Mouse (Mus musculus): ENCODE measurements around the gene Elobl. TPM values are rescaled to one million over a fixed set of nuclear protein-coding genes. Genes with fewer than 3 reads are reported as not detected.

Gene Elobl
- polyA plus RNA-seq (2016; fragmentation: Nextera tagmentation; extraction: Ambion mirVana): not detected in 2 replicates

DNA sequence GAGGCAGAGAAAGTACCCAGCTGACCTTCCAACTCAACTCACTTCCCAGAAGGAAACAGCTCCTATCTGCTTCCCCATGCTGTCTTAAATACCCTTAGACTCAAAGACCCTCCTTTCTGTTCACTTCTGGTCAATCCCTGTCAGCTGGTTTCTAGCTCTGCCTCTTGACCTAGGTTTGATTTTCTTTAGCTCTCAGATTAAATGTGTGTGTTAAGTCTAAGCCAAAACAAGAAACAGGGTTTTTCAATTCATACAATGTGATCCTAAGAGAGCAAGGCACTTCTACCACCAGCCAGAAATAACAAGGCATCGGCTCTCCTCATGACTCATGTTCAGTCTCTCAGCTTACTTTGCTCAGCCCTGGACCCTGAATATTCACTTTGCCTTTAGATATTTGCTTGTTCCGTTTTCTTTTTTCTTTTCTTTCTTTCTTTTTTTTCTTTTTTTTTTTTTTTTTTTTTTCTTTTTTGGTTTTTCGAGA lies at the start of gene Elobl:
Elobl (minus strand) TSS at position 51 of the 481 bp plus-strand sequence.
- no peaks in the 10 kb centered on the region for H3K27me3 ChIP-seq (ENCODE audit: low read depth, poor library complexity, severe bottlenecking)
- WGBS: 97% methylated on average over 2 of the region's 3 CpGs
- H3K36me3 ChIP-seq: no peaks in the 10 kb centered on the region
- no peak within 1 kb of the TSS for H3K27ac ChIP-seq (replicated peaks)
- H3K4me1 ChIP-seq: no peaks in the 10 kb centered on the region
- H3K4me3 ChIP-seq: no peak within 1 kb of the TSS
- DNase-seq (ENCODE audit: low spot score): no peak
- no peaks in the 10 kb centered on the region for H3K9me3 ChIP-seq (replicated peaks)

DNA sequence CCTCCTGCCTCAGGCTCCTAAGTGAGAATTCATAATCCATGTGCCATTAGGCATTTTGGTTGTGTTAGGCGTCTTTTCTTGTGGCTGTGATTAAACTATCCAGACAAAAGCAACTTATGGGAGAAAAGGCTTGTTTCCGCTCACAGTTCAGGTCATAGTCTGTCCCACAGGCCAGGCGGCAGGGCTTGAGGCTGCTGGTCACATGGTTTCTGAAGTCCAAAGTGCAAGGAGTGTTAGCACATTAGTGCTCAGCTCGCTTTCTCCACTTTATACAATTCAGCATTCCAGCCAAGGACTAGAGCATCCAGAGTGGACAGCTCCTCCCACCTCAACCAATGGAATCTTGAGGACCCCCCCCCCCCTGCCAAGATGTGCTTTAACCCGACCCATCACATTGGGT lies 45.5 kb upstream of the Elobl start:
- no peak for DNase-seq (ENCODE audit: low spot score)
- no peaks in the 10 kb centered on the region for H3K36me3 ChIP-seq
- 87% methylated on average over 5 of the region's 5 CpGs for WGBS
- H3K4me3 ChIP-seq: no peak overlapping the region
- no peaks in the 10 kb centered on the region for H3K9me3 ChIP-seq (replicated peaks)
- no peak overlapping the region for H3K27ac ChIP-seq (replicated peaks)
- no peaks in the 10 kb centered on the region for H3K4me1 ChIP-seq
- H3K27me3 ChIP-seq (ENCODE audit: low read depth, poor library complexity, severe bottlenecking): no peaks in the 10 kb centered on the region

DNA sequence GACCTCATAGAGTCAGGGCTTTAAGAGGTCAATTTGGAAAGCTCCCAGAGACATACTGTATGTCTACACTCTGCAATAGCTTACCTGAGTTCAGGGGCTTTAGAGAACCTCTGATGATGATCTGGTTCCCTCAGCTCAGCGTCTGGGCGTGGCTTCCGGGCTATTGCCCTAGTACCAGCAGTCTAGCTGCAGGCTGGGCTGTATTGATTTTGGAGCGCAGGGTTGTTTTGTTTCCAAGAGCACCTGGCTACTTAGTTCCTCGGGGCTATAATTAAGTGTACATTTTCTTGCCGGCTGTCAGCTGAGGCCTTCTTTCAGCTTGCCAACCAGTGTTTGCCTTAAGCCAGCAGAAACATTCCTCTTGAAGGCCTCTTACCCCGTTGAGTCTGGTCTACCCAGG lies 42.8 kb upstream of the Elobl start:
- no peaks in the 10 kb centered on the region for H3K4me1 ChIP-seq
- no peaks in the 10 kb centered on the region for H3K27me3 ChIP-seq (ENCODE audit: low read depth, poor library complexity, severe bottlenecking)
- H3K36me3 ChIP-seq: no peaks in the 10 kb centered on the region
- no peak overlapping the region for H3K4me3 ChIP-seq
- 84% methylated on average over 7 of the region's 7 CpGs for WGBS
- no peaks in the 10 kb centered on the region for H3K9me3 ChIP-seq (replicated peaks)
- DNase-seq (ENCODE audit: low spot score): no peak
- H3K27ac ChIP-seq (replicated peaks): no peak overlapping the region

DNA sequence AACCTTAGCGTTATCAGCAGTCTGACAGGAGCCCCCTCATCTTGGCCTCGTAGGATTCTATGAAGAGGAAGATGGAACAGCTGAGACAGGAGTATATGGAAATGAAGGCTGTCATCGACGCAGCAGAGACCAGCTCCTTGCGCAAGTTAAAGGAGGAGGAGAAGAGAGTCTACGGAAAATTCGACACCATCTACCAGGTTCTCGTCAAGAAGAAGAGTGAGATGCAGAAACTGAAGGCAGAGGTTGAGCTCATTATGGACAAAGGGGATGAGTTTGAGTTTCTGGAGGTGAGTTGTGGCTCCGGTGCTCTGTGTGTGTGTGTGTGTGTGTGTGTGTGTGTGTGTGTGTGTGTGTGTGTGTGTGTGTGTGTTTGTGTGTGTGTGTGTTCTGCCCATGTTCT lies 42.3 kb upstream of the Elobl start:
- DNase-seq (ENCODE audit: low spot score): no peak
- no peak overlapping the region for H3K27ac ChIP-seq (replicated peaks)
- WGBS: 93% methylated on average over 9 of the region's 9 CpGs
- no peaks in the 10 kb centered on the region for H3K4me1 ChIP-seq
- no peaks in the 10 kb centered on the region for H3K36me3 ChIP-seq
- H3K4me3 ChIP-seq: no peak overlapping the region
- H3K27me3 ChIP-seq (ENCODE audit: low read depth, poor library complexity, severe bottlenecking): no peaks in the 10 kb centered on the region
- H3K9me3 ChIP-seq (replicated peaks): no peaks in the 10 kb centered on the region

DNA sequence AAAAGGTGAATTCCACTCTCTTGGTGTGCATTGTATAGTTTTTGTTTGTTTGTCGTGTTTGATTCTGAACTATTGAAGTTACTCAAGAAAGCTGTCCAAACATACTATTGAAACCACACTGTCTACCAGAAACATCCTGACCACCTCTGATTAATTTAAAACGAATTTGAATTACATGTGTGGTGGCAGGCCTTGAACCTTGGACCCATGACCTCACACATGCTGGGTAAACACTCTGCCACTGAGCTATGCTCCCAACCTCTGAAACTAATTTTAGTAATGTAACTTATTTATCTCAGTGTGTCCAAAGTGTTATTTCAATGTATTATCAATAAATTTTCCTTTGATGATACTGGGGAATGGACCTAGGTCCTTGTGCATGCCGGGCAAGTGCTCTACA lies 40.9 kb upstream of the Elobl start:
- Histone ChIP-seq H3K36me3 (no peaks in the 10 kb centered on the region), H3K27me3 (ENCODE audit: low read depth, poor library complexity, severe bottlenecking) (no peaks in the 10 kb centered on the region), H3K27ac (replicated peaks) (no peak overlapping the region), H3K4me1 (peaks cover 6% of the 10 kb centered on the region; the same call in 1 of the 2 replicates), H3K9me3 (replicated peaks) (no peaks in the 10 kb centered on the region), H3K4me3 (no peak overlapping the region)
- WGBS: 91% methylated on average over 3 of the region's 3 CpGs
- DNase-seq (ENCODE audit: low spot score): no peak

DNA sequence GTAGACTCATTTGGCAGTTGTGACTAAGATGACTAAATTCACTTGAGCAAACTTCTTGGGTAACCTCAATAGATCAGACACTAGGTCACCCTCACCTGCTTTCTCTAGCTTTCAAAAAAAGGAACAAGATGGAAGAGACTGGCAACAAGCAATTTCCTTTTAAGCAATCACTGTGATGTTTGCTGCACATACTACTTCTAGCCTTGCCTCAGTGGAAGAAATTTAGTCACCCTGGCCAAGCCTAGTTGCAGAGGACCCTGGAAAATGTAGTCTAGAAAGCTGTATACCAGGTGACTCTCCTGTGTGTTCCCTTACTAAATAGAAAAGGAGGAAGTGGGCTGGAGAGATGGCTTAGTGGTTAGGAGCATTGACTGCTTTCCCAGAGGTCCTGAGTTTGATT lies 39.7 kb upstream of the Elobl start:
- H3K4me3 ChIP-seq: no peak overlapping the region
- DNase-seq (ENCODE audit: low spot score): no peak
- H3K9me3 ChIP-seq (replicated peaks): no peaks in the 10 kb centered on the region
- H3K27me3 ChIP-seq (ENCODE audit: low read depth, poor library complexity, severe bottlenecking): peaks cover 2% of the 10 kb centered on the region; the same call in 1 of the 2 replicates
- H3K4me1 ChIP-seq: peaks cover 6% of the 10 kb centered on the region; the same call in 1 of the 2 replicates
- H3K36me3 ChIP-seq: no peaks in the 10 kb centered on the region
- H3K27ac ChIP-seq (replicated peaks): no peak overlapping the region

DNA sequence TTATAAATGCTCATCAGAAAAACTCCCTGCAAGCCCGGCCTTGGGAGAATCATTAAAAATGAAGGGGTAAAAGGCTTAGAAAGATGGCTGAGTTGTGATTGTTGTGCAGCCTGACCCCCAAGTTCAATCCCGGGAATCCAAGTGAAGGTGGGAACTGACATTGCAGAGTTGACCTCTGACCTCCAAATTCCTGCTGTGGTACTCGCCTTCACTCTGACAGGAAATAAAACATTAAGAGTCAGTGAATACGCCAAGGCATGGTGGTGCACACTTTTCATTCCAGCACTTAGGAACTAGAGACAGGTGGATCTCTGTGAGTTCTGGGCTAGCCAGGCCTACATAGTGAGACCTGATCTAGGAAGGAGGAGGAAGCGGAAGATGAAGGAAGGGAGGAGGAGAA lies 38.7 kb upstream of the Elobl start:
- 78% methylated on average over 5 of the region's 5 CpGs for WGBS
- Histone ChIP-seq H3K36me3 (no peaks in the 10 kb centered on the region), H3K4me3 (no peak overlapping the region), H3K4me1 (peaks cover 6% of the 10 kb centered on the region; the same call in 1 of the 2 replicates), H3K27ac (replicated peaks) (no peak overlapping the region), H3K9me3 (replicated peaks) (no peaks in the 10 kb centered on the region), H3K27me3 (ENCODE audit: low read depth, poor library complexity, severe bottlenecking) (peaks cover 9% of the 10 kb centered on the region)
- DNase-seq (ENCODE audit: low spot score): no peak

DNA sequence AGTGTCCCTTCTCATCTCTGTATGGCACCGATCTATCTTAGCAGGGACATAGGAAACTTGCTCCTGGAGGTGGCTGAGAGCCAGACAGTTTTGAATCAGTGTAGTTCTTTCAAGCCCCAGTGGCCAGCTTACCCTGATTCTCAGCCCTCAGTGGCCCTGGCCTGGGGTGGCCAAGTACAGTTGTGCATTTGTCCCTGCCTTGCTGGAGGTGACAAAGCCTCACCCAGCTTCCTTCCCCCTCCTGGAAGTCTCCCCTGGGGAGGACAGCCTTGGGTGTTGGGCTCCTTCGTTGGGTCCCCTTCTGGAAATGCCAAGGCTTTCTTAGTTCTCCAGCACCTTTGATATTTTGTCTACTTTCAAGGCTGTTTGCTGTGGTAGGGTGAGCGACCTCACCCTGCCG lies 37.0 kb upstream of the Elobl start:
- no peaks in the 10 kb centered on the region for H3K36me3 ChIP-seq
- no peak for DNase-seq (ENCODE audit: low spot score)
- peaks cover 27% of the 10 kb centered on the region for H3K27me3 ChIP-seq (ENCODE audit: low read depth, poor library complexity, severe bottlenecking)
- 86% methylated on average over 4 of the region's 4 CpGs for whole genome bisulfite sequencing
- H3K27ac ChIP-seq (replicated peaks): no peak overlapping the region
- no peaks in the 10 kb centered on the region for H3K9me3 ChIP-seq (replicated peaks)
- peaks cover 16% of the 10 kb centered on the region for H3K4me1 ChIP-seq
- H3K4me3 ChIP-seq: no peak overlapping the region

DNA sequence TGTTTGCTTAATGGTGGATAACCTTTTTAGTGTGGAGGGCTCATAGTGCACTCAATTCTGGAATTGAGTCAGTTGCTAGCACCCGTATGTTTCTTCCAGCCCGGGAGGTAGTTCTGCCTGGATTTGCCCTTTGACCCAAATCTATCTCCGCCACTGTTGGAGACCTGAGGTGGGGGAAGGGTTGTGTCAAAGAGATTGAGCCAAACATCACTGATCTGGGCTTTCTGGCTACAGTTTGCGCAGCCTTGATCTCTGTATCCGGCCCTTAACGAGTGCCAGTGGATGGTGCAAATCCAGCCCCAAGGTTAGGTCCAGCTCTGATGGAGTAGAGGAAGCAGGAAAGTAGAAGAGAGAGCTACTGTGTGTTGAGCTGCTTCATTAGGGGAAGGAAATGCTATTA lies 36.3 kb upstream of the Elobl start:
- Histone ChIP-seq H3K4me1 (peaks cover 22% of the 10 kb centered on the region), H3K27me3 (ENCODE audit: low read depth, poor library complexity, severe bottlenecking) (peaks cover 33% of the 10 kb centered on the region), H3K36me3 (no peaks in the 10 kb centered on the region), H3K27ac (replicated peaks) (no peak overlapping the region), H3K4me3 (no peak overlapping the region), H3K9me3 (replicated peaks) (no peaks in the 10 kb centered on the region)
- WGBS: 69% methylated on average over 6 of the region's 6 CpGs
- no peak for DNase-seq (ENCODE audit: low spot score)

DNA sequence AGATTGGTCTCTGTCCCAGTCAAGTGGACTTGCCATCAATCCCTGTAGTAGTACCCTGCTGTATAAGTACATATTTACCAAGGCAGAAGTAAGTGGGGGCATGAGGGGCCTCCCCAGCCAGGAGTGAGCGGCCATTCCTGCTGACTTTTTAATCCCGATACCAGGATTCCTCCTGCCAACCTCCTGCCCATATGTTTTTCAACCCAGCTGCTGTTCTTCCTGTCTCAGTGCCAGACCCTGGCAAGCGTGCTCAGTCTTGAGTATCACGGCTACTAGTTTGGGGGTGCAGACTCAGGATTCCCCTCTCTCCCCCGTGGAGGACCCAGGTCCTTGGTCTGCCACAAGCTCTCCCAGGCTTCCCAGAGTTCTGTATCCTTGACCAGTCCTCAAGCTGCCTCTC lies 35.9 kb upstream of the Elobl start:
- Histone ChIP-seq H3K4me3 (no peak overlapping the region), H3K36me3 (no peaks in the 10 kb centered on the region), H3K9me3 (replicated peaks) (no peaks in the 10 kb centered on the region), H3K27me3 (ENCODE audit: low read depth, poor library complexity, severe bottlenecking) (peaks cover 37% of the 10 kb centered on the region), H3K27ac (replicated peaks) (no peak overlapping the region), H3K4me1 (peaks cover 22% of the 10 kb centered on the region)
- WGBS: 86% methylated on average over 5 of the region's 5 CpGs
- no peak for DNase-seq (ENCODE audit: low spot score)

DNA sequence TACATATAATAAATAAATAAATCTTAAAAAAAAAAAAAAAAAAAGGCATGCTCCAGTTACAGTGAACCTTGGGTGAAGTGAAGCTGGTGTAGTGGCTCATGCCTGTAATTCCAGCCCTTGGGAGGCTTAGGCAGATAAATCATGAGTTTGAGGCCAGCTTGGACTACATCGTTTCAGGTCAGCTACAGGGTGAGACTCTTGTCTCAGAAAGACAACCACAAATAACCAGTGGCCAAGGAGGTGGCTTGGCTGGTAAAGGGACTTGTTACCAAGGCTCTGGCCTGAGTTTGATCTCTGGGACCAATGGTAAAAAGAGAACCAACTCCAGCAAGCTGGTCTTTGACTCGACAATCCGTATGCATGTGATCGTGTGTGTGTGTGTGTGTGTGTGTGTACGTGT lies 35.3 kb upstream of the Elobl start:
- Histone ChIP-seq H3K27me3 (ENCODE audit: low read depth, poor library complexity, severe bottlenecking) (peaks cover 37% of the 10 kb centered on the region), H3K4me1 (peaks cover 22% of the 10 kb centered on the region), H3K4me3 (no peak overlapping the region), H3K36me3 (no peaks in the 10 kb centered on the region), H3K9me3 (replicated peaks) (no peaks in the 10 kb centered on the region), H3K27ac (replicated peaks) (no peak overlapping the region)
- 95% methylated on average over 5 of the region's 5 CpGs for WGBS
- DNase-seq (ENCODE audit: low spot score): no peak

DNA sequence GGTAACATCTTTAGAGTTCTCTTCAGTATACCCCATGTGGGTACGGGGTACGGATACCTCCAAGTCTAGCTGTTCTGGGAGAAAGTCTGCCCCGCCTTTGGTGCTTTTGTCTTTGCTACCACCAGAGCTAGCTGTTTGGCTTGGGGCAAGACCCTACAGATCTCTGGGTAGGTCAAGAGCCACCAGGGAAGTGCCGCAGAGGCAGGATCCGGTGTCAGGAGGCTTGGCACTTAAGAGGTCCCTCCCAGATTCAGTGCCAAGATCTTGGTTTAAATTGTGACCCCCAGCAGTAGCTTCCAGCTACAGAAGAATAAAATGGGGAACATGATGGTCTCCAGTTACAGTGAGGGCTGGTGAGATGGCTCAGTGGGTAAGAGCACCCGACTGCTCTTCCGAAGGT lies 34.8 kb upstream of the Elobl start:
- Histone ChIP-seq H3K9me3 (replicated peaks) (no peaks in the 10 kb centered on the region), H3K27ac (replicated peaks) (no peak overlapping the region), H3K4me1 (peaks cover 22% of the 10 kb centered on the region), H3K4me3 (no peak overlapping the region), H3K36me3 (no peaks in the 10 kb centered on the region), H3K27me3 (ENCODE audit: low read depth, poor library complexity, severe bottlenecking) (peaks cover 37% of the 10 kb centered on the region)
- 97% methylated on average over 7 of the region's 7 CpGs for WGBS
- no peak for DNase-seq (ENCODE audit: low spot score)

DNA sequence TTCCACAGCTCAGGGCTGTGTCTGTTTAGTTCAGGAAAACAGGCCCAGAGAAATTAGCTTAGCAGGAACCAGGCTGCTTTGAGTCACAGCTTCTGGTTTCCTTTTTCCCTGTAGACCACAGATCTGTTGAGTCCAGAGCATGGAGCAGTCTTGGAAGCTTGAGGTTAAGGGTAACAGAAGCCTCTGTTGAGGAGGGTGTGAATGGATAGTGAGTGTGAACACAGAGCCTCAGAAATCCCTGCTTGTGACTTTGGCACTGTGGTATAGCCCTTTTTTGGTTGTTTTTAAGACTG lies 33.7 kb upstream of the Elobl start:
- Histone ChIP-seq H3K27me3 (ENCODE audit: low read depth, poor library complexity, severe bottlenecking) (peaks cover 37% of the 10 kb centered on the region), H3K4me3 (0 out of 2 replicates have a peak overlapping the region, but pooled peaks have one; percentile 52), H3K36me3 (no peaks in the 10 kb centered on the region), H3K4me1 (peaks cover 22% of the 10 kb centered on the region), H3K27ac (replicated peaks) (no peak overlapping the region), H3K9me3 (replicated peaks) (no peaks in the 10 kb centered on the region)
- no peak for DNase-seq (ENCODE audit: low spot score)

All from midbrain, embryonic 10.5 days (tissue).